Mouse (Mus musculus) limb, embryonic 13.5 days (tissue): ENCODE results near the gene Tbc1d30. TPM values are rescaled to one million over a fixed set of nuclear protein-coding genes. Genes with fewer than 3 reads are reported as not detected.
A peak's percentile ranks its signal among the peaks of the same experiment; 100 is the strongest.

ENCODE experiments used
- ATAC-seq: fragments of 200-750 bp; cut with Nextera tagmentation; 2 replicates; pipeline ENCODE4 v1.8.0; 2017; ENCODE audit warnings: low read depth, moderate number of reproducible peaks, moderate TSS enrichment; ENCODE audit not compliant: low FRiP score
- H3K27ac ChIP-seq: fragments of 300-500 bp; sonication (generic); 2 replicates; pipeline ENCODE4 v1.5.1; 2015; ENCODE audit warnings: inconsistent platforms, mild to moderate bottlenecking, moderate library complexity
- H3K27me3 ChIP-seq: fragments of 300-500 bp; sonication (generic); 2 replicates; pipeline ENCODE4 v1.6.1; 2015; ENCODE audit warnings: mild to moderate bottlenecking, inconsistent platforms
- H3K36me3 ChIP-seq: fragments of 300-500 bp; sonication (generic); 2 replicates; pipeline ENCODE4 v1.6.1; 2015; ENCODE audit warnings: inconsistent platforms, mild to moderate bottlenecking, moderate library complexity
- H3K4me1 ChIP-seq: fragments of 300-500 bp; sonication (generic); 2 replicates; pipeline ENCODE4 v1.6.1; 2015; ENCODE audit warnings: inconsistent platforms
- H3K4me2 ChIP-seq: fragments of 300-500 bp; sonication (generic); replicated peaks from 2 replicates; pipeline ENCODE4 v1.6.1; 2015; ENCODE audit warnings: inconsistent platforms, mild to moderate bottlenecking, moderate library complexity
- H3K4me3 ChIP-seq: fragments of 300-500 bp; sonication (generic); 2 replicates; pipeline ENCODE4 v1.5.1; 2015; ENCODE audit warnings: moderate library complexity, mild to moderate bottlenecking, inconsistent platforms
- H3K9ac ChIP-seq: fragments of 300-500 bp; sonication (generic); 2 replicates; pipeline ENCODE4 v1.6.1; 2015; ENCODE audit warnings: mild to moderate bottlenecking, inconsistent platforms
- H3K9me3 ChIP-seq: fragments of 300-500 bp; sonication (generic); 2 replicates; pipeline ENCODE4 v1.6.1; 2016; ENCODE audit warnings: inconsistent platforms
- WGBS: fragments of 180-500 bp; shearing (Covaris S2); methylation state at CpG from one replicate; pipeline ENCODE4 v1.1.7; 2015; 5-methylcytosine and 5-hydroxymethylcytosine counted together
- polyA plus RNA-seq: library from polyadenylated mRNA; unstranded; fragments of >200 nt; fragmentation: Nextera tagmentation; extraction: Ambion mirVana; gene quantifications from 2 replicates; pipeline ENCODE4 v1.2.1, GENCODE M21; 2015

Tbc1d30 gene
- polyA plus RNA-seq, 1 experiment from 2014 or later: 0.64 TPM

DNA sequence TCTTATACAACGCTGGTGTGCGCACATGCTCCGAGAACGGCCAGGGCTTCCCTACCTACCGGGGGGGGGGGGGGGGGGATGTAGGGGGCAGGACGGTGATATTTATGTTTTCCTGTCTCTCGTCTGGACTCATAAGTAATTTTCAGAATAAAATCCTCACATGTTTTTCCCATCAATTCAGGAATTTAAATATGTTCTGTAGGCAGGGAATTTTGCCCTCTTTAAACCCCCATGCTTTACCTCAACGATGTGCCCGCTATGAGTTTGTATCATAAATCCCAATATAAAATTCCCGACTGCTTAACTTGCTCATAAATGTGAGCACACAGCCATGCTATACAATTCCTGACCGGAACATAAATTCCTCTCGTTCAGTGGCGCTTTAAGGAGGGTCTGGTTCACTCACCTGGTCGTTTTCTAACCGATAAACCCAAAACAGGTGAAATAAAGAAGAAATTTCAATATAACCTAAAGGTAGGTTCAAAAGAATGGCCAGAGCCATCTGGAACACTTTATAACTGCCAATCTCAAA, 122.6 kb downstream of the Tbc1d30 start:
- H3K27ac ChIP-seq: peak overlapping the region; percentile 65; the same call in 1 of the 2 replicates

DNA sequence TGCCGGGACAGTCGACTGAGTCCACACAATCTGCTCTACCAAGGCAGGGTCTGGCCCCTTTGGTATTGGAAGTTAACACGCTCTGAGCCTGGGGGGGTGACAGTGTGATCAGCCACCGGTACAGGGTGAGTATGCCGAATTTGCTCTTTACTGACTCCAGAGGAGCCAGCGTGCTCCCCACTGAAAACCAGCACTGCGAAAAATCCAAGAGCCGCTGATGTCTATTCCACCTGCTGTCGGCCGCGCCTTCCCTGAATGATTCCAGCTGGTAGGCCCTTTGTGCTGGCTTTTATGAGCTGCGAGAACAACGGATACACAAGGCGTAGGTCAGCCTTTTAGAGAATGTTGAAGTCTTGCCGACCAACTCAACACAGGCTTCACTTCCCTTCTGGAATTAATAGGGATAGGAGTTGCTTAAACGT, 123.1 kb downstream of the Tbc1d30 start:
- 0 out of 2 replicates have a peak, but pooled peaks cover 3% of the 10 kb centered on the region for H3K27me3 ChIP-seq
- H3K27ac ChIP-seq: peak overlapping the region; percentile 65
- H3K9me3 ChIP-seq: peaks cover 10% of the 10 kb centered on the region; the same call in 1 of the 2 replicates
- H3K36me3 ChIP-seq: no peaks in the 10 kb centered on the region
- ATAC-seq: peak; percentile 86
- 0 out of 2 replicates have a peak overlapping the region, but pooled peaks have one; percentile 8 for H3K4me3 ChIP-seq
- peak overlapping the region; percentile 50 for H3K4me2 ChIP-seq
- WGBS: 10% methylated on average over 16 of the region's 16 CpGs
- peaks cover 30% of the 10 kb centered on the region for H3K4me1 ChIP-seq
- H3K9ac ChIP-seq: no peak overlapping the region

More for the DNA sequence above, 122.6 kb downstream of the Tbc1d30 start:
- peak; percentile 66 for ATAC-seq
- Histone ChIP-seq H3K9me3 (peaks cover 10% of the 10 kb centered on the region; the same call in 1 of the 2 replicates), H3K4me3 (0 out of 2 replicates have a peak overlapping the region, but pooled peaks have one; percentile 8), H3K4me1 (peaks cover 30% of the 10 kb centered on the region), H3K4me2 (peak overlapping the region; percentile 50), H3K36me3 (no peaks in the 10 kb centered on the region), H3K9ac (no peak overlapping the region), H3K27me3 (0 out of 2 replicates have a peak, but pooled peaks cover 3% of the 10 kb centered on the region)
- 14% methylated on average over 15 of the region's 15 CpGs for WGBS

DNA sequence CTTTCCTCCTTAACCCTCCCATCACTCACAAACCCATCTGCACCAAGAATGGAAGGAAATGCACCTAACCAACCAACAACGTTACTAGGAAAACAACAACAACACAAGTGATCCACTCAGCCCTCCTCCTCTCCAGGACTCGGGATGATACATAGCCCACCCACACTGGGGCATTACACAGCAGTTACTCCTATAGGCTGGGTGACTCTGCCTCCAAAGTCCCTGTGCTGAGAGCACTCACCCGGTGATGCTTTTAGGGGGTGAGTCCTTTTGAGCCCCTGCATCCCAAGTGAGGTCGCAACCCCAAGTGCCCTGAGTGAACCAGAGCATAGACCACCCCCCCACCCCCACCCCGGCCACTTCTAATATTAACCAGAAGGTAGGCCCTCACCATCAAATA, 123.7 kb downstream of the Tbc1d30 start:
- H3K4me2 ChIP-seq: peak overlapping the region; percentile 50; the same call in 1 of the 2 replicates
- no peaks in the 10 kb centered on the region for H3K36me3 ChIP-seq
- peaks cover 10% of the 10 kb centered on the region; the same call in 1 of the 2 replicates for H3K9me3 ChIP-seq
- peak overlapping the region; percentile 65; the same call in 1 of the 2 replicates for H3K27ac ChIP-seq
- 0 out of 2 replicates have a peak, but pooled peaks cover 3% of the 10 kb centered on the region for H3K27me3 ChIP-seq
- H3K4me3 ChIP-seq: no peak overlapping the region
- H3K9ac ChIP-seq: no peak overlapping the region
- 36% methylated on average over 5 of the region's 5 CpGs for WGBS
- ATAC-seq: no peak
- peaks cover 30% of the 10 kb centered on the region for H3K4me1 ChIP-seq

DNA sequence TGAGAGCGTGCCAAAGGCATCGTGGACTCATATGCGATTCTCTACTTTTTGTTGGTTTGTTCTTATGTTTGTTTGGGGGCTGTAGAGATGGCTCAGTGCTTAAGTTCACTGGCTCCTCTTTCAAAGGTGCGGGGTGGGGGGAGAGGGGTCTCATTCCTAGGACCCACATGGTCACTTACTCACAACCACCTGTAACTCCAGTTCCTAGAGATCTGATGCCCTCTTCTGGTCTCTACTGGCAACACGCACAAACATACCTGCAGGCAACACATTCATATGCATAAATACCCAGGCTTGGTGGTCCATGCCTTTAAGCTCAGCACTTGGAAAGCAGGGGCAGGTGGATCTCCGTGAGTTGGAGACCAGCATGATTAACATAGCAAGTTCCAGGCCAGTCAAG, 125.4 kb downstream of the Tbc1d30 start:
- Histone ChIP-seq H3K4me1 (peaks cover 30% of the 10 kb centered on the region), H3K9ac (no peak overlapping the region), H3K36me3 (no peaks in the 10 kb centered on the region), H3K4me3 (no peak overlapping the region), H3K9me3 (peaks cover 2% of the 10 kb centered on the region), H3K27me3 (0 out of 2 replicates have a peak, but pooled peaks cover 3% of the 10 kb centered on the region), H3K27ac (no peak overlapping the region), H3K4me2 (no peak overlapping the region)
- WGBS: 75% methylated on average over 6 of the region's 6 CpGs
- no peak for ATAC-seq

DNA sequence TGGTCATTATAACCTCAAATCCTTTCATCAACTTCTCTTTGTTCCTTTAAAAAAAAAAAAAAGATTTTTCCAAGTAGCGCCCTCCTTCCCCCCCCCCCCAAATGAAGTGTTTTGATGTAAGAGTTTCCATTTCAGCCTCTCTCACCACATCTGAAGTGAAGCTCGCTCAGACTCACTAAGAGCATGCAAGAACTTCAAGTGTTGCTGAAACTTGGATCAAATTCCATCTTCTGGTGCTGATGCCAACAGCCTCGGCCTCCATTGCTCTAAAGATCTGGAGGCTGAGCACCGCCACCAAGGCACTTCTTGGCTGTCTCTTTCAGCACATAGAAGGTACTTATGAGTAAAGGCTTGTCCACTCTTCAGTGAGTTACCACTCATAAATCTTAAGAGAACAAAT, 128.2 kb downstream of the Tbc1d30 start:
- no peak overlapping the region for H3K27ac ChIP-seq
- 79% methylated on average over 4 of the region's 4 CpGs for WGBS
- no peak for ATAC-seq

DNA sequence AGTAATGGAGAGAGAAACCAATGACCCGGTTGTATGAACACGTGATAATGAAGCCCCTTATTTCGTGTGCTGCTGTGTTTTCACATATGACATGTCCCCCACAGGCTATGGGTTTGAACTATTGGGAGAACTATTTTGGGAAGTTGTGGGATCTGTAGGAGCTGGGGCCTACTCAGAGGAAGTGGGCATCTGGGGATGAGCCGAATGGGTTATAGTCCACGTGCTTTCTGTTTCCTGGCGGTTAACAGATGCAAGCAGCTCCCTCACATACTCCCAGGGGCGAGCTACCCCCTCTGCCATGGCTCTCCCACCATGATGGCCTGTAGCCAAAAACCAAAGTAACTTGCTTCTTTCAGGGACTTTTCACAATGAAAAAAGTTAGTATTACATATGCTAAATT, 132.5 kb downstream of the Tbc1d30 start:
- Histone ChIP-seq H3K27ac (no peak overlapping the region), H3K4me1 (no peaks in the 10 kb centered on the region), H3K4me3 (no peak overlapping the region), H3K27me3 (no peaks in the 10 kb centered on the region), H3K9me3 (peaks cover 6% of the 10 kb centered on the region), H3K36me3 (no peaks in the 10 kb centered on the region), H3K9ac (no peak overlapping the region), H3K4me2 (no peak overlapping the region)
- no peak for ATAC-seq
- WGBS: 82% methylated on average over 7 of the region's 7 CpGs

More for the DNA sequence above, 128.2 kb downstream of the Tbc1d30 start:
- Histone ChIP-seq H3K4me1 (peaks cover 11% of the 10 kb centered on the region), H3K9ac (no peak overlapping the region), H3K4me2 (no peak overlapping the region), H3K9me3 (peaks cover 6% of the 10 kb centered on the region), H3K27me3 (0 out of 2 replicates have a peak, but pooled peaks cover 3% of the 10 kb centered on the region), H3K36me3 (no peaks in the 10 kb centered on the region), H3K4me3 (no peak overlapping the region)

DNA sequence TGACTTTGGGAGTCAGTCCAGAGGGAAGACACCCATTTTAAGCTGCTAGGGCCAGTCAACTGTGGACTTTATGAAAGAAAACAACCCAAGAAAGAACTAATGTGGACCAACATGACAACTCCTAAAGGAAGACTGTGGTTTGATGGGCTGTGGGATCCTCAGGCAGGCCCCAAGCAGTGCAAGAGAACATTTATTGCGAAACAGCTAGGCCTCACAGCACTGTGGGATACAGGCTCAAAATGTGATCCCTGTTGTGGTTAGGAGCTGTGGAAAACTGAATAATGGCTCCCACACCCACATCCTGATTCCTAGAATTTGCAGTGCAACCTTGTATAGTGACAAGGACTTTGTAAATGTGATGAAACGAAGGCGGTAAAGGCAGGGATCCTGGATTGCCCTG, 134.3 kb downstream of the Tbc1d30 start:
- WGBS: 78% methylated on average over 3 of the region's 3 CpGs
- Histone ChIP-seq H3K4me3 (no peak overlapping the region), H3K36me3 (no peaks in the 10 kb centered on the region), H3K9ac (no peak overlapping the region), H3K4me2 (no peak overlapping the region), H3K9me3 (peaks cover 6% of the 10 kb centered on the region), H3K27ac (no peak overlapping the region), H3K27me3 (no peaks in the 10 kb centered on the region), H3K4me1 (no peaks in the 10 kb centered on the region)
- no peak for ATAC-seq

Other genes starting within 250 kb of the Tbc1d30 start
- gene Gns, start 13.8 kb upstream of the Tbc1d30 start, polyA plus RNA-seq: 42.6 and 45.8 TPM in 2 replicates
- 17.8 and 18.1 TPM in 2 replicates for gene Rassf3, start 125.1 kb upstream of the Tbc1d30 start, polyA plus RNA-seq
- 31.1 and 32.5 TPM in 2 replicates for gene Tbk1, start 235.5 kb upstream of the Tbc1d30 start, polyA plus RNA-seq